Mouse (Mus musculus) stomach, embryonic 16.5 days (tissue): ENCODE measurements around the gene Grin3a. TPM values are rescaled to one million over a fixed set of nuclear protein-coding genes. Genes with fewer than 3 reads are reported as not detected.
A peak's percentile ranks its signal among the peaks of the same experiment; 100 is the strongest.

Source experiments
- ATAC-seq: fragments of 200-750 bp; cut with Nextera tagmentation; 2 replicates; pipeline ENCODE4 v1.8.0; 2017; ENCODE audit warnings: moderate number of reproducible peaks, moderate TSS enrichment; ENCODE audit not compliant: insufficient read depth, low FRiP score
- H3K27ac ChIP-seq: fragments of 300-500 bp; sonication (generic); 2 replicates; pipeline ENCODE4 v1.5.1; 2014; ENCODE audit warnings: low read length
- H3K27me3 ChIP-seq: fragments of 300-500 bp; sonication (generic); 2 replicates; pipeline ENCODE4 v1.6.1; 2014; ENCODE audit warnings: low read length, control low read depth, mixed read lengths; ENCODE audit not compliant: control insufficient read depth, insufficient read depth
- H3K36me3 ChIP-seq: fragments of 300-500 bp; sonication (generic); 2 replicates; pipeline ENCODE4 v1.6.1; 2014; ENCODE audit warnings: low read length; ENCODE audit not compliant: control insufficient read depth, insufficient read depth
- H3K4me1 ChIP-seq: fragments of 300-500 bp; sonication (generic); 2 replicates; pipeline ENCODE4 v1.6.1; 2014; ENCODE audit warnings: low read length, control low read depth, mixed read lengths; ENCODE audit not compliant: control insufficient read depth, insufficient read depth
- H3K4me2 ChIP-seq: fragments of 300-500 bp; sonication (generic); 2 replicates; pipeline ENCODE4 v1.6.1; 2014; ENCODE audit warnings: low read depth, low read length, mixed read lengths
- H3K4me3 ChIP-seq: fragments of 300-500 bp; sonication (generic); replicated peaks from 2 replicates; pipeline ENCODE4 v1.5.1; 2014; ENCODE audit warnings: mild to moderate bottlenecking, low read length
- H3K9ac ChIP-seq: fragments of 300-500 bp; sonication (generic); 2 replicates; pipeline ENCODE4 v1.6.1; 2014; ENCODE audit warnings: low read length
- H3K9me3 ChIP-seq: fragments of 300-500 bp; sonication (generic); replicated peaks from 2 replicates; pipeline ENCODE4 v1.6.1; 2016; ENCODE audit warnings: low read length, control low read depth; ENCODE audit not compliant: control insufficient read depth
- WGBS: fragments of 180-500 bp; shearing (Covaris S2); extraction: QIAGEN DNeasy Blood & Tissue Kit; methylation state at CpG from one replicate; pipeline ENCODE4 v1.1.7; 2014; 5-methylcytosine and 5-hydroxymethylcytosine counted together
- polyA plus RNA-seq: library from polyadenylated mRNA; unstranded; fragments of >200 nt; fragmentation: Nextera tagmentation; extraction: Ambion mirVana; gene quantifications from 2 replicates; pipeline ENCODE4 v1.2.1, GENCODE M21; 2015

Grin3a gene
- 0.71 and 1.1 TPM in 2 replicates for polyA plus RNA-seq

DNA sequence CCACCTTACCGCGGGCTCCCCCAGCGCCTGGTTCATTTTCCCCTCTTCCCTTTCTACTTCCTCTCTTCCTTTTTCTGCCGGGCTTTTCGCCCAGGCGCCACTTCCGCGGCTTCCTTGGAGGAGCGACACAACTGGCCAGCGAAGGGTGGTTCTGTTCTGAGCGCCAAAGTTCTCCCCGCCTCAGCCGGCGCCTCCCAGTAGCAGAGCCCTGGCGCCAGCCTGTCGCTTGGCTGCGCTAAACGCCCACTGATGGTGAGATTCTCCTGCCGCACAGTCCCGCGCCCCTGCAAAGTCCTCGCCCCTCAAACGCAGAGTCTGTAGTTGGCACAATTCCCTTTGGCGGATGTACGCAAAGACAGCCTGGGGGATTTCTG, at the start of gene Grin3a:
TSS of gene Grin3a (minus strand) at position 133 of the 374 bp plus-strand sequence.
- no peaks in the 10 kb centered on the region for H3K9me3 ChIP-seq
- H3K4me2 ChIP-seq: peak within 1 kb of the TSS; percentile 80
- no peak within 1 kb of the TSS for H3K27ac ChIP-seq
- peak within 1 kb of the TSS; percentile 55 for H3K4me3 ChIP-seq
- H3K4me1 ChIP-seq: no peaks in the 10 kb centered on the region
- ATAC-seq: peak; percentile 81
- WGBS: under 1% methylated on average over 25 of the region's 25 CpGs
- H3K9ac ChIP-seq: peak within 1 kb of the TSS; percentile 49
- H3K36me3 ChIP-seq: no peaks in the 10 kb centered on the region
- H3K27me3 ChIP-seq: peaks cover 24% of the 10 kb centered on the region

DNA sequence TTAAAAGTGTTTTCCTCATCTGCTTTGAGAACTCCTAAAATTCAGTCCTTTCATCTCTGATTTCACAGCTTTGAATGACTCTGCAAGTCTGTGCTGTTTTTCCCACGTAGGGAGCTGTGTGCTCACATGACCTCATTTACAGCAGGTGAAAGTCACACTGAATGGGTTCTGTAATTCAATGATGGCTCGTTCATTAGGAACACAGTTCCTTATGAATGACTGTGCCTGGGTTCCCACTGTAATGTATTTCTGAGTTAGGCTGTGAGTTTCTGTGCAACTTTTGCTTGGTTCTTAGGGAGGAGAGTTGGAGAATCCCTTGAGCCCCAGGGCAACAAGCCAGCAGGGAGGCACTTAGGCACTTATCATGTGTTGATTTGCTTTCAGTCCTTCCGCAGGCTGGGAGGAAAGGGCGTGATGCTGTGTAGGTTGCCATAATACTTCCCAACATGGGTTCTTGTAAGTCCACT, 46.3 kb upstream of the Grin3a start:
- WGBS: 31% methylated on average over 4 of the region's 4 CpGs
- Histone ChIP-seq H3K4me3 (no peak overlapping the region), H3K27me3 (no peaks in the 10 kb centered on the region), H3K4me2 (no peak overlapping the region), H3K9me3 (no peaks in the 10 kb centered on the region), H3K9ac (no peak overlapping the region), H3K27ac (no peak overlapping the region), H3K4me1 (no peaks in the 10 kb centered on the region), H3K36me3 (no peaks in the 10 kb centered on the region)
- ATAC-seq: no peak

- Histone ChIP-seq H3K27ac (no peak overlapping the region), H3K4me3 (no peak overlapping the region), H3K27me3 (no peaks in the 10 kb centered on the region), H3K36me3 (no peaks in the 10 kb centered on the region), H3K9ac (no peak overlapping the region), H3K9me3 (no peaks in the 10 kb centered on the region), H3K4me2 (no peak overlapping the region), H3K4me1 (no peaks in the 10 kb centered on the region)
- no peak for ATAC-seq
- WGBS: 27% methylated on average over 3 of the region's 3 CpGs
These were observed 31.5 kb upstream of the Grin3a start for GRCm38 (mm10) chr4:49877084-49877483.

DNA sequence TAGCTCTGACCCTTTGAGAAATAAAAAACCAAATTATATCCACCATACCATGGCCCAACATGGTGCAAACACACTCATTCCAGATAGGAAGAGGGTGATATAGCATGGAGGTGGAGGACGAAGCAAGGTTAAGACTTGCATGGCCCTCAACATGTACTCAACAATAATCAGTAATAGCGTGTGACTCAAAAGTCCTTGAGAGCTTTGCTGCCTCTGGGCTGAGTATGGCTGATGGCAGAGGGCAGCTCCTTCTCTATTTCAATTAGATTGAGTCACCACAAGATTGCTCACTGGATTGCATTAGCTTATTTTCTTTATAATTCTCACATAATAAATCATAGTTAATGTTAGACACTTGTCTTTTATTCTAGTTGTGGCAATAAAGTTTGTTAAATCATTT, 15.1 kb upstream of the Grin3a start:
- 92% methylated on average over 2 of the region's 2 CpGs for WGBS
- Histone ChIP-seq H3K4me2 (no peak overlapping the region), H3K4me1 (no peaks in the 10 kb centered on the region), H3K4me3 (no peak overlapping the region), H3K9me3 (no peaks in the 10 kb centered on the region), H3K9ac (no peak overlapping the region), H3K27ac (no peak overlapping the region), H3K27me3 (no peaks in the 10 kb centered on the region), H3K36me3 (no peaks in the 10 kb centered on the region)
- no peak for ATAC-seq

- under 1% methylated on average over 63 of the region's 63 CpGs for WGBS
- H3K36me3 ChIP-seq: no peaks in the 10 kb centered on the region
- peak overlapping the region; percentile 55 for H3K4me3 ChIP-seq
- H3K4me2 ChIP-seq: peak overlapping the region; percentile 80
- no peaks in the 10 kb centered on the region for H3K4me1 ChIP-seq
- H3K27me3 ChIP-seq: peaks cover 24% of the 10 kb centered on the region
- ATAC-seq: peak; percentile 34; the same call in 1 of the 2 replicates
- peak overlapping the region; percentile 49 for H3K9ac ChIP-seq
- no peak overlapping the region for H3K27ac ChIP-seq
- no peaks in the 10 kb centered on the region for H3K9me3 ChIP-seq
These were observed 524 bp downstream of the Grin3a start for GRCm38 (mm10) chr4:49844828-49845611.

- peaks cover 24% of the 10 kb centered on the region for H3K27me3 ChIP-seq
- H3K4me3 ChIP-seq: peak overlapping the region; percentile 55
- H3K9me3 ChIP-seq: no peaks in the 10 kb centered on the region
- WGBS: 3% methylated on average over 32 of the region's 33 CpGs
- H3K36me3 ChIP-seq: no peaks in the 10 kb centered on the region
- peak overlapping the region; percentile 80 for H3K4me2 ChIP-seq
- H3K9ac ChIP-seq: no peak overlapping the region
- ATAC-seq: no peak
- no peaks in the 10 kb centered on the region for H3K4me1 ChIP-seq
- no peak overlapping the region for H3K27ac ChIP-seq
These were observed 1.2 kb downstream of the Grin3a start for GRCm38 (mm10) chr4:49844274-49844827.

DNA sequence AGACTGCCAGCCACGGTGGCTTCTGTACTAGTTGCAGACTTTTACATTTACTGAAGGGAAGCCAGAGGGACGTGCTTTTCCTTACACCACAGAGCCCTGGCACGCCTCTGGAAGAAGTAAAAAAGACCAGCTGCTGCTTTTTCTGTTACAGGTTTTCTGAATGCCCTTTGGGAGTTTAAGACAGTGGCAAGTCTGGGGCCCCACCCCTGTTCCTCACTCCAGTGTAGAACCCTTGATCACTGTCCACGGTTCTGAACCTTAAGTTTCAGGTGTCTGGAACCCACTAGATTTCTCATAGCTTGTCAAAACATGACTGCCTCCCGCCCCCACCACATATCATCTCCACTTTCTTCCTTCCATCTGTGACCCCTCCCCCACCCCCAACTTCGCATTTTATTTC, 1.8 kb downstream of the Grin3a start:
- no peak overlapping the region for H3K4me3 ChIP-seq
- ATAC-seq: no peak
- H3K9ac ChIP-seq: no peak overlapping the region
- no peaks in the 10 kb centered on the region for H3K36me3 ChIP-seq
- no peaks in the 10 kb centered on the region for H3K4me1 ChIP-seq
- peaks cover 24% of the 10 kb centered on the region for H3K27me3 ChIP-seq
- peak overlapping the region; percentile 80; the same call in 1 of the 2 replicates for H3K4me2 ChIP-seq
- 12% methylated on average over 6 of the region's 6 CpGs for WGBS
- H3K27ac ChIP-seq: no peak overlapping the region
- H3K9me3 ChIP-seq: no peaks in the 10 kb centered on the region

- Histone ChIP-seq H3K4me3 (no peak overlapping the region), H3K9ac (no peak overlapping the region), H3K9me3 (no peaks in the 10 kb centered on the region), H3K36me3 (no peaks in the 10 kb centered on the region), H3K27ac (no peak overlapping the region), H3K4me2 (no peak overlapping the region), H3K4me1 (no peaks in the 10 kb centered on the region), H3K27me3 (no peaks in the 10 kb centered on the region)
- no peak for ATAC-seq
These were observed 13.5 kb downstream of the Grin3a start for GRCm38 (mm10) chr4:49832035-49832434.

GRCm38 (mm10) chr4:49813852-49814251, 31.7 kb downstream of the Grin3a start:
- Histone ChIP-seq H3K9ac (no peak overlapping the region), H3K4me2 (no peak overlapping the region), H3K27ac (no peak overlapping the region), H3K27me3 (no peaks in the 10 kb centered on the region), H3K4me1 (no peaks in the 10 kb centered on the region), H3K36me3 (no peaks in the 10 kb centered on the region), H3K4me3 (no peak overlapping the region), H3K9me3 (no peaks in the 10 kb centered on the region)
- no peak for ATAC-seq
- WGBS: 80% methylated on average over 3 of the region's 3 CpGs
